Mouse (Mus musculus) MN1 (cell line): Measurements from ENCODE around the gene Sh3pxd2a.

Experiments used
- DNase-seq: peaks from one replicate; pipeline ENCODE4 v3.0.0-alpha.2; 2016; ENCODE audit warnings: low spot score

Sh3pxd2a gene

GRCm38 (mm10) chr19:47230082-47230481 lies 234.1 kb downstream of the Sh3pxd2a start:
- DNase-seq: no peak

DNA sequence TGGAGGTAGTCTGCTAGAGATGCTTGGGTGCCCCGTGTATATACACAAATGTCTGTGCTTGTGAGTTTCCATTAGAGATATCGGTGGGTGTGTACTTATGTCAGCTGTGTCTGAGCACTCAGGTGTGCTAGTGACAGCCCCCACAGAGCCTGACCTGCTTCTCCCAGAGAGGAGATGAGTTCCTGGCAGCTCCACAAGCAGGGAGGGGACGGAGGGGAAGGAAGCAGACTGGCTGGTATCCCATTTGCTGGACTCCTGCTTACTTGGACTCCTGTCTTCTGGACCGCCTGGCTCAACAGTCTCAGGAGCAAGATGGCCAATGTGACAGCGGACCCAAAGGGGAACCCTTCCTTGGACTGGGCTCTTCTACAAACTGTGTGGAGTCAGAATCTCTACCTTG lies 234.7 kb downstream of the Sh3pxd2a start:
- DNase-seq: no peak

- DNase-seq: peak; percentile 84
Measured at GRCm38 (mm10) chr19:47228725-47229252, 235.4 kb downstream of the Sh3pxd2a start.

DNA sequence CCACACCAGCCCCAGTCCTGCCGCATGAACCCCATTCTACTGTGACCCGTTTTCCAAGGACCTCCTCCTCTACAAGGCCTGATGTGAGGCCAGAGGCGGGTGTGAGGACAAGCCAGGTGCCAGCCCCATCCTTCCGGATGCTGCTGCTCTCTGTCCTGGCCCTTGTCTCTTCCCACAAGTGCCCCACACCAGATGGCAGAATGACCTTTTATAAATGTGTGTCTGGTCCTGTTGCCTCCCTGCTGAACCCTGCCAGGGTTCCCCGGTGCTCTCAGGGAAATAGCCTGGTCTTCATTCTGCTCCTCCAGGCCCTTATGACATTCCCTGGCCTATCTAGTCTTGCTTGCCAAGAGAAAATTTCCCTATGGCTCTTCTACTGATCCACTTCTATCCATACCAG lies 238.4 kb downstream of the Sh3pxd2a start:
- DNase-seq: peak; percentile 73

GRCm38 (mm10) chr19:47224743-47225142 lies 239.5 kb downstream of the Sh3pxd2a start:
- no peak for DNase-seq

DNA sequence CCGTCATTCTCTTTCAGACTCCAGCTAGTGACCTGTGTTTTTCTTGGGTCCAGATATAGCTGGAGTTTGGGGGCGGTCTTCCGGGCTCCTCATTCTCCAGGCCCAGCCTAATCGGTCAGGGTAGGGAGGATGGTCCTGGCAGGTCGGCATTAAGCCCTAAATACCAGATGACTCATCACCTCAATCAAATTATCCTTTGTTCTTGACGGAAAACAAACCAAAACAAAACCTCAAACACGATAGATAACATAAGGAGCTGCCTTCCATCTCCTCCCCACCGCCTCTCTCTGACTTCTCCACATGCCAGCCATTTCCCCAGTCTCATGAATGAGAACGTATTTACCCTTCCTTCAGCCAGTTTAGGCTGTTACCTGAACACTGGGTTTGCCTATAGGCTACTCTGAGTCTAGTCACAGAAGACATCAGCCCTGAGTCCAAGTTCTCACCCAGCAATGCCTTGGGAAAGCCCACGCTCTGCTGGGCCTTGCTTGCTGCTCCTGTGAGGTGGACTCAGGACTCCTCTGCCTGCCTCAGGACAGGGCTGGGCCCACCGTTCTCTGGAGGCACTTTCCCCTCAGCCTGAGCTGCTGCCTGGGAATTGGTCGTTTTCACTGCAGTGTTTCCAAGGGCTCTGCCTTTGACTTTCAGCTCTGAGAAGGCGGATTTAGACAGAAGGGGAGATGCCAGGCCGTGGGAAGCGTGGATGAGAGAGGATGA lies 241.2 kb downstream of the Sh3pxd2a start:
- peak; percentile 87 for DNase-seq

DNA sequence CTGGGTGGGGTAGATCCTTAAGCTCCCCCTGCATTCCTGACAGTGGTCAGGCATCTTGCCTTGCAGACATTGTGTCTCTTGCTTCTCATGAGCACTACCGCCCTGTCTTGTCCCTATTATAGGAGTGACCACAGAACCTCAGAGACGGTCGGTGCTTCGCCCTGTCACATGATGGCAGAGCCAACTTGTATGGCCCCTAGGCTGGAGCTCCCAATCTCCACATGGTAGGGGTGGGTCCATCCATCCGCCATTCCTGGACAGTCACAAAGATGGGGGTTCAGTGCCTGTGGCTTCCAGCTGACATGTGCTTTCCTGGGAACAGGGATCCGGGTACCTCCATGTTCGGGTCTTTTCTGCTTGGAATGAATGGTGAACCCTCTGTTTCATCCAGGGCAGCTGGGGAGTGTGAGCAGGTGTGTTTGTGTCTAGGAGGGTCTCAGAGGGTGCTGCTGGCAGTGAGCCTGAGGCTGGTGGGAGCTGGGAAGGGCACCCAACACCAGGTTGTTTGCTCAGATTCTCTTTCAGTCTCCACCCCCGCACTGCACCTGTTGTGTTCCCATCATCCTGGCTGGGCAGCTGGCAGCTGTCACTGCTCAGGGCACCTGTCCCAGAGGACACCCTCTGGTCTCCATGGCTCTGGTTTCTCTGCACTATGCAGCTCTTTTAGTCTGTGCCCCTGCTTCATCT lies 241.9 kb downstream of the Sh3pxd2a start:
- no peak for DNase-seq

DNA sequence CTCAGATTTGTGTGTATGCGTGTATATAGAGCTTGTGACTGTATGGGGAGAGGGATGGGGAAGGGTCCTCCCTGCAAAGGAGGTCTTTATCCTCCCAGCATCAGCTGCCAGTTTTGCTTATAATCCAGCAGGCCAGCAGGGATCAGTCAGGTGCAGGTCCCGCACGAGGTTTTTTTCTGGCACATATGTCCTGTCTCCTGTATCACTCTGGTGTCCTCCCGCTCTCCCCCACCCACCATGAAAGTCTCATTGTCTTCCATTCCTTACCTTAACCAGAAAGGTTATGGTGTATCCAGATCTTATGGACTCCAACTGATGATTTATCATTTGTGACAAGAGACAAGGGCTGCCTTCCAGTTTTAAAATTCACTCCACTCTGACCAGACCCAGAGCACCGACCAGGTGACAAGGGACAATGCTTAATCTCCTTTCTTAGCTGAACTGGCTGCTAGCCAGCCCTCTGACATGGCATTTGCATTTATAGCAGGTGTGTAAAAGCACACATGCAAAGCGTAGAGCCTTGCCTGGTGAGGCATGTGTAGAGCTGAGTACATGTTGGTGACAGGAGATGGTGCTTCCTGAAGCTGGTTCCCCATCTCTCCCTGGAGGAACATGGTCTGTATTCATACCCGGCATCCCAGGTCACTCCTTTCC lies 242.6 kb downstream of the Sh3pxd2a start:
- DNase-seq: peak; percentile 29

DNA sequence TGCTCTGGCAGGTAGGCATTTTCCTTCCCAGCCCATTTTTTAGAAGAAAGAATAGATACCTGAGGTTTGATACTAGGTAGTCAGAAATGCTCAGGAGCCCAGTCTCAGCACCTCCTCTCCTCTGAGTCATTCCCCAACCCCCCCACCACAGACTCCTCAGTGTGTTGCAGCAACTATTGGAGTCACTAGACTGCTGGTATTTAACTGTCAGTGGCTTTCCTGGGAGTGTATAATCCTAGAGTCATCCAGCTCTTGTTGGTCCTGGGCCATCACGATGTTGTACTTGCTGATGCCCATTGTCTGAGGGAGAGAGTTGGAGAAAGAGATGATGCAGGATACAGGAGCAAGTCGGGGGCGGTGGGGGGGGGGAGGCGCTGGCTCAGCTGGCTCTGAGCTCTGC lies 243.2 kb downstream of the Sh3pxd2a start:
- DNase-seq: no peak

DNA sequence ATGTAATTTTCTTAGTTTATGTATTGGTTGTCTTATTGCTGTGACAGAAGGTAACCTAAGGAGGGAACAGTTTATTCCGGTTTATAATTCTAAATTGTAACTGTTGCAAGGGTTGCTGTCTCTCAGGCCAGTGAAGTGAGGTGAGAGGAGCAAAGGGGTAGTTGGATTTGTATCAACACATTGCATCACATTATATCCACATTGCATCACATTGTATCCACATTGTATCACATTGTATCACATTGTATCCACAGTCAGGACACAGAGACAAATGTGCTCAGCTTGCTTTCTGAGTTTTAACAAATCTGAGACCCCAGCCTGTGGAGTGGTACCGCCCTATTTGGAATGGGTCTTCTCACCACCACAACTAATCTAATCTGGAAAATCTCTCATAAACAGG lies 244.0 kb downstream of the Sh3pxd2a start:
- DNase-seq: no peak

DNA sequence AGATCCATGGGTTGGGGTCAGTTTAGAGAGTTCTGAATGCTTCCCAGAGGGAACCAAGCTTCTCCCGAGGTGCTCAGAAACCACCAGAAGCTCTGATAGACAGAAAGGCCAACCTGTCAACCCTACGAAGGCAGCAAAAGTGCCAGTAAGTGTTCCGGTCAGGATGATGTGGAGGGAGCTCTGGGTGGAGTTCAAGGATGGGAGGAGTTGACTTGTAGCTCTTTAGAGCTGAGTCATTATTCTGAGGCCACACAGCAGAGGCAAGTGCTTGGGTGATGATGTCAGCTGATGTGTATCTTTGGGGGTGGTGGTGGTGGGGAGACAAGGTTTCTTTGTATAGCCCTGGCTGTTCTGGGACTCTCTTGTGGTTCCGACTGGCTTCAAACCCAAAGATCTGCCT lies 244.6 kb downstream of the Sh3pxd2a start:
- DNase-seq: peak; percentile 44

DNA sequence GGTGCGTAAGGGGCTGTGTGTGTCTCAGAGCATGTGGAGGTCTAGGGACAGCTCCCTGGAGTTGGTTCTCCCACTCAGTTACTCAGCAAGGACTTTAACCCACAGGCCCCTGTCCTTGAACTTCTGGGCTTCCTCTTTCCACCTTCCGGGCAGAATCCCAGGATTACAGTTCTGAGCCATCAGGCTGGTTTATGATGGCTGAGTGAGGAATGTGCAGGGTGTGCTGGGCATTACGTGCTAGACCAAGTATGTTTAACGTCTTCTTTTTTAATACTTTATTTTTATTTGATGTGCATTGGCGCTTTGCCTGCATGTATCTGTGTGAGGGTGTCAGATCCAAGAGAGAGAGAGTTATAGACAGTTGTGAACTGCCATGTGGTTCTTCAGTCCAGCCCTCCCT lies 247.4 kb downstream of the Sh3pxd2a start:
- no peak for DNase-seq

GRCm38 (mm10) chr19:47213470-47213869 lies 250.7 kb downstream of the Sh3pxd2a start:
- DNase-seq: no peak

DNA sequence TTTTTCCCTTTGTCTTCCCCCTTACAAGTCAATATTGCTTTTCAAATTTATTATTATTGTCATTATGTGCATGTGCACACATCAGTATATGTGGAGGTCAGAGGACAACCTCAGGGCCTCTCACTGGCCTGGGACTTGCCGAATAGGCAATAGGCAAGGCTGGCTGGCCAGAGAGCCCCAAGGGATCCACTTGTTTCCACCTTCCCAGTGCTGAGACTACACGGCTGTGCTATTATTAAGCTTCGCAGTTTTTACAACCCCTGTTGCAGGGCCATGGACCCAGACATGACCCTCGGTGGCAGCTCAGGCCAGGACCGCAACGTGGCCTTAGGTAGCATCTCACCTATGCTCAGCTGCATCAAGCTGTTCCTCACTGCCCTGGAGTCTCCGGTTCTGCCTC lies 251.8 kb downstream of the Sh3pxd2a start:
- DNase-seq: no peak

- no peak for DNase-seq
Measured at GRCm38 (mm10) chr19:47211609-47212312, 252.4 kb downstream of the Sh3pxd2a start.

DNA sequence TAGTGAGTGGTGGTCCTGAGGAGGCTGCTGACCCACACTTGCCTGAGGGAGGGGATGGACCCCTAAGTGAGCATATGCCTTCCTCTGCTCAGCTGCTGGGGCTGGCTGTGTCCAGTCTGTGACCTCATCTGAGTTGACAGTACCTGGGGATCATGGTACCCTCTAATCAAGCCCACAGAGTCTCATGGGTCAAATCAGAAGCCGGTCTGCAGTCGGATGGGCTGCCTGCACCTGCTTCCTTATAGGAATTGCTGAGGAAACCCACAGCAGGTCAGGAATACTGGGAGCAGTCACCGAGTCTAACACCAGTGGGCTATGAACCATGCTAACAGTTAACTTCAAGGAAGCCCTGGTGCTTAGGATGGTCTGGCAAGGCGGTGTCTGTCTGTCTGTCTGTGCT lies 253.8 kb downstream of the Sh3pxd2a start:
- no peak for DNase-seq
